Mouse (Mus musculus) MEL (cell line): ENCODE results near the gene Fam219b.

Source experiments
- BHLHE40 ChIP-seq: IDR thresholded peaks from 2 replicates; pipeline ENCODE4 v1.6.1; 2012; ENCODE audit warnings: low read depth, mild to moderate bottlenecking, inconsistent platforms, low read length, improper control_type of control experiment, borderline replicate concordance
- CHD2 ChIP-seq: IDR thresholded peaks from 2 replicates; pipeline ENCODE4 v1.6.1; 2011; ENCODE audit warnings: low read length, improper control_type of control experiment
- CTCF ChIP-seq, 3 experiments: IDR thresholded peaks in 2 of 3; conservative IDR thresholded peaks in 1 of 3; 2 replicates each; pipeline ENCODE4 v1.5.1; 2011 to 2012; ENCODE audit warnings: low read length in 3 of 3, low read depth in 2 of 3, mild to moderate bottlenecking in 2 of 3, improper control_type of control experiment in 1 of 3, inconsistent platforms in 1 of 3, mixed read lengths in 1 of 3, moderate library complexity in 1 of 3; ENCODE audit not compliant: control insufficient read depth in 1 of 3, insufficient read depth in 1 of 3, poor library complexity in 1 of 3, severe bottlenecking in 1 of 3
- E2F4 ChIP-seq: IDR thresholded peaks from 2 replicates; pipeline ENCODE4 v1.6.1; 2011; ENCODE audit warnings: low read depth, low read length, improper control_type of control experiment, borderline replicate concordance
- ELF1 ChIP-seq: IDR thresholded peaks from 2 replicates; pipeline ENCODE4 v1.6.1; 2014; ENCODE audit warnings: low read depth, mild to moderate bottlenecking, inconsistent platforms, low read length, improper control_type of control experiment, moderate library complexity
- EP300 ChIP-seq, 2 experiments: IDR thresholded peaks; 2 replicates each; pipeline ENCODE4 v1.6.1; 2011; ENCODE audit warnings: improper control_type of control experiment in 2 of 2, low read length in 2 of 2, low read depth in 1 of 2, mild to moderate bottlenecking in 1 of 2
- MYC ChIP-seq: IDR thresholded peaks from 2 replicates; pipeline ENCODE4 v1.6.1; 2011; ENCODE audit warnings: low read depth, mild to moderate bottlenecking, low read length, improper control_type of control experiment, moderate library complexity
- POLR2A ChIP-seq, 2 experiments: IDR thresholded peaks; 2 replicates each; pipeline ENCODE4 v1.6.1; 2011 to 2012; ENCODE audit warnings: low read length in 2 of 2, mild to moderate bottlenecking in 2 of 2, control low read depth in 1 of 2, improper control_type of control experiment in 1 of 2, low read depth in 1 of 2, moderate library complexity in 1 of 2; ENCODE audit not compliant: control insufficient read depth in 1 of 2, insufficient read depth in 1 of 2, poor library complexity in 1 of 2
- SMC3 ChIP-seq: IDR thresholded peaks from 2 replicates; pipeline ENCODE4 v1.6.1; 2011; ENCODE audit warnings: low read depth, low read length, improper control_type of control experiment
- TCF12 ChIP-seq: IDR thresholded peaks from 2 replicates; pipeline ENCODE4 v1.6.1; 2014; ENCODE audit warnings: low read depth, mild to moderate bottlenecking, inconsistent platforms, low read length, improper control_type of control experiment, moderate library complexity
- ZKSCAN1 ChIP-seq: IDR thresholded peaks from 2 replicates; pipeline ENCODE4 v1.6.1; 2012; ENCODE audit warnings: low read depth, mild to moderate bottlenecking, inconsistent platforms, low read length, improper control_type of control experiment, moderate library complexity
- ZNF384 ChIP-seq: IDR thresholded peaks from 2 replicates; pipeline ENCODE4 v1.6.1; 2012; ENCODE audit warnings: low read depth, mild to moderate bottlenecking, inconsistent platforms, low read length, improper control_type of control experiment

- no peak for TF ChIP-seq CTCF (IDR thresholded peaks at IDR 0.05 in 2 of 3, conservative IDR thresholded peaks at IDR 0.05 in 1 of 3; ENCODE audit: control insufficient read depth in 1 of 3, insufficient read depth in 1 of 3, low read depth in 2 of 3, low read length in 3 of 3, poor library complexity in 1 of 3, severe bottlenecking in 1 of 3)
- TF ChIP-seq ELF1, result no peak
- no peak for TF ChIP-seq ZNF384
- TF ChIP-seq E2F4, result no peak
- TF ChIP-seq EP300 (IDR thresholded peaks at IDR 0.05; ENCODE audit: low read depth in 1 of 2, low read length in 2 of 2), result peak; percentile 96
- TF ChIP-seq TCF12, result peak; percentile 99
- TF ChIP-seq ZKSCAN1, result no peak
- TF ChIP-seq POLR2A (IDR thresholded peaks at IDR 0.05; ENCODE audit: control insufficient read depth in 1 of 2, insufficient read depth in 1 of 2, low read depth in 1 of 2, low read length in 2 of 2, poor library complexity in 1 of 2), result no peak; a peak in 1 of 4 replicates
- no peak for TF ChIP-seq MYC
- TF ChIP-seq SMC3, result no peak
- TF ChIP-seq BHLHE40, result peak; percentile 72
- TF ChIP-seq CHD2, result no peak
These were observed 31.6 kb upstream of the Fam219b start for GRCm38 (mm10) chr9:57505700-57506099.
